Mouse (Mus musculus) spleen, adult 2 months (tissue): ENCODE data around the gene Tent4b. TPM values are rescaled to one million over a fixed set of nuclear protein-coding genes. Genes with fewer than 3 reads are reported as not detected.
A peak's percentile ranks its signal among the peaks of the same experiment; 100 is the strongest.

Experiments
- DNase-seq, 2 experiments: peaks; one replicate each; pipeline versions ENCODE4 v3.0.0 to v3.0.0-alpha.2; 2012 to 2021; ENCODE audit warnings: low spot score in 2 of 2, low read depth in 1 of 2
- H3K27ac ChIP-seq: fragments of 200-500 bp; 2 replicates; pipeline ENCODE4 v1.5.1; 2012; ENCODE audit warnings: low read length, inconsistent platforms; ENCODE audit not compliant: insufficient read depth
- H3K27me3 ChIP-seq: fragments of 200-500 bp; 2 replicates; pipeline ENCODE4 v1.6.1; 2012; ENCODE audit warnings: mild to moderate bottlenecking, moderate library complexity, low read length, inconsistent platforms; ENCODE audit not compliant: control insufficient read depth, insufficient read depth
- H3K36me3 ChIP-seq: fragments of 200-500 bp; 2 replicates; pipeline ENCODE4 v1.6.1; 2012; ENCODE audit warnings: mild to moderate bottlenecking, low read length, inconsistent platforms; ENCODE audit not compliant: control insufficient read depth, insufficient read depth
- H3K4me1 ChIP-seq: fragments of 200-500 bp; 2 replicates; pipeline ENCODE4 v1.6.1; 2011; ENCODE audit warnings: inconsistent platforms; ENCODE audit not compliant: control insufficient read depth, insufficient read depth, insufficient read length
- H3K4me3 ChIP-seq: fragments of 200-500 bp; 2 replicates; pipeline ENCODE4 v1.5.1; 2011; ENCODE audit warnings: mild to moderate bottlenecking, inconsistent platforms; ENCODE audit not compliant: insufficient read depth, insufficient read length; ENCODE audit errors: extremely low read depth
- CTCF ChIP-seq: fragments of 200-500 bp; IDR thresholded peaks from 2 replicates; pipeline ENCODE4 v1.5.1; 2011; ENCODE audit warnings: mild to moderate bottlenecking, inconsistent platforms; ENCODE audit not compliant: insufficient read depth, insufficient read length, insufficient replicate concordance; ENCODE audit errors: extremely low read depth
- POLR2A ChIP-seq: fragments of 200-500 bp; IDR thresholded peaks from 2 replicates; pipeline ENCODE4 v1.6.1; 2011; ENCODE audit warnings: low read depth, low read length, inconsistent platforms
- WGBS: fragments of 180-500 bp; shearing (Covaris S2); methylation state at CpG from one replicate; pipeline ENCODE4 v1.1.7; 2018; 5-methylcytosine and 5-hydroxymethylcytosine counted together
- polyA plus RNA-seq: library from polyadenylated mRNA; depleted of rRNA; stranded (reverse); fragments of >200 nt; gene quantifications from 2 replicates; pipeline ENCODE4 v1.2.3, GENCODE M21; 2012; rRNA removed

Tent4b gene
- polyA plus RNA-seq, 1 experiment = 15.3 TPM

DNA sequence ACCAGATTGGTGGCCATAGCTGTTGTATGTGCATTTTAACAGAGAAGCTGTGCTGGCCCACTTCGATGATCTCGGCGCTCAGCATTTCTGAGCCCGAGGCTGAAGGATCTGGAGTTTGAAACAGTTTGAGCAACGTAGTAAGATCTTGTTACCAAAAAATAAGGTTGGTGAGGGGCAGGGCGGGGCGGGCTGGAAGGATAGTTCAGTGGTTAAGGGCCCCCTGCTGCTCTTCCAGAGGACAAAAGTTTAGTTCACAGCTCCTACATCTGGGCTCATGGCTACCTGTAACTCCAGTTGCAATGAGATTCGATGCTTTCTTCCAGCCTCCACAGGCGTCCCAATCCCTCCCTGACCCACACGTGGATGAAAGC is 99.7 kb downstream of the Tent4b start:
- no peaks in the 10 kb centered on the region for H3K27me3 ChIP-seq
- H3K36me3 ChIP-seq = peaks cover 34% of the 10 kb centered on the region
- TF ChIP-seq POLR2A (no peak), CTCF (no peak)
- 0 out of 2 replicates have a peak overlapping the region, but pooled peaks have one; percentile 43 for H3K27ac ChIP-seq
- DNase-seq = no peak
- WGBS = 87% methylated on average over 10 of the region's 10 CpGs
- H3K4me3 ChIP-seq = no peak overlapping the region
- H3K4me1 ChIP-seq = peaks cover 43% of the 10 kb centered on the region; the same call in 1 of the 2 replicates

DNA sequence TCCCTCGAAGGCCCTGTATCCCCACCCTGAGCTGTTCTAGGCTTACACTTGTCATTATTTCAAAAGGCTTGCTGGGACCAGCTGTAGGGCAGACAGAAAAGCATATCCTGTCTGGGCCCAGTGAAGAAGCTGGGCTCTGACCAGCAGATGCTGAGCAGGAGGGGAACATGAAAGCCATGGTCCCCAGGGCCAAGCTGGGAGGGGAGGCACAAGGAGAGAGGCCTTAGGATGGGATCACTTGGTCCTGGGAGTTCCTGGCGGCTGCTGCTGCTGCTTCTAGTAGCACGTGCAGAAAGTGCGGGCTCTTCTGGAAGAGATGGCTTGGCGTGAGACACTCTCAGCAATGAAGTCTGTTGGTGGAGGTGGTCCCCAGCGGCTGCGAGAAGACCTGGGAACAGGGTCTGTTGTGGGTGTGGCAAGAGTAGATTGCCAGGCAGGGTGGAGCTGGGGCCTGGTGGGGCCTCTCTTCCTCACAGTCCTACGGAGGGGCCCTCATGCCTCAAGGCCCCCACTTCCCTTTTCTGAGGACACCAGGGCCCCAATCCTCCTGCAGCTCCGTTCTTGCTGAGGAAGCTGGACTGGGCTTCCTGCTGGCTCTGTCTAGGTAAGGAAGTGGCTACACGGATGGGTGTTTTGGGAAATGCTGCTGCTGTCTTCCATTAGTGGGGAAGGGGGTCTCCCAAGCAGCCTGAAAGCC is 101.0 kb downstream of the Tent4b start:
- Histone ChIP-seq H3K4me3 (no peak overlapping the region), H3K36me3 (peaks cover 35% of the 10 kb centered on the region), H3K27me3 (no peaks in the 10 kb centered on the region), H3K4me1 (peaks cover 36% of the 10 kb centered on the region; the same call in 1 of the 2 replicates), H3K27ac (peak overlapping the region; percentile 64)
- WGBS = 20% methylated on average over 10 of the region's 10 CpGs
- DNase-seq = peak in 1 of 2 experiments; percentile 42
- TF ChIP-seq POLR2A = no peak
- no peak for TF ChIP-seq CTCF

DNA sequence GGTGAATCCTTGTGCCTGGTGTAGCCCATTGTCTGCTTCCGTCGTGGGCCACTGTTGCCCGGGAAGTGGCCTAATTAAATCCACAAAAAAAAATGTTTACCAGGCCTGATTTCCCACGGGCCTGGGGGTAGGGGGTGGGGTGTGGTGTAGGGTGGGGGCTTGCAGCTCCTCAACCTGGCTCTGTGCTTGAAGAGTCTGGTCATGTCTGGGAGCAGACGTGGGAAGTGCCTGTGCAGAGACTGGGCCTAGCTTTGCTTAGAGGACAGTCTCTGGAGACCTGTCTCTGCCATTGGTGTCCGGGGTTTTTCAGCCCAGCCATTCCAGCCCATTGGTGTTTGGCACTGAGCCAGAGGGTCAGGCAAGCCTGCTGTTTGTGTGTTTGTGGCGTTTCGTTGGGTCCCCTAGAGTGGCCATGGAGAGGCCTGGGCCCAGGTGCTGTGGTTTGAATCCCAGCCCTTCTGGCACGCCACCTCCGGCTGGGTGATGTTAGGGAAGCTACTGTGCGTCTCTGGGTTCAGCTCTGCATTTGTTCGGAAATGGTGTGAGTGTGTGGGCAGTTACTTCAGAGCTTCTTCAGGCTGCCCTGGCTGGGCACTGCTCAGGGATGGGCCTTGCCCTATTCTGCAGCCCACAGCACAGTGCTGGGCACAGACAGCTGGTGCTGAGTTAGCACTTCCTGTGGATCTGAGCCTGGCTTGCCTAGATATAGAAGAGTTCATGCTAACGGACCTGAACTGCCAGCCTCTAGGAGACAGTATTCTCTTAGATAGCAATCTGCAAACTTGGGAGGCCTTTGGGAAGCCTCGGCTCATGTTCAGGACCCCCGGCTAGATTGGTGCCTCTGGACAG is 102.8 kb downstream of the Tent4b start:
- 81% methylated on average over 15 of the region's 15 CpGs for WGBS
- Histone ChIP-seq H3K36me3 (peaks cover 31% of the 10 kb centered on the region), H3K4me1 (peaks cover 44% of the 10 kb centered on the region; the same call in 1 of the 2 replicates), H3K27me3 (no peaks in the 10 kb centered on the region), H3K27ac (no peak overlapping the region), H3K4me3 (no peak overlapping the region)
- DNase-seq = no peak
- TF ChIP-seq CTCF (no peak), POLR2A (no peak)

DNA sequence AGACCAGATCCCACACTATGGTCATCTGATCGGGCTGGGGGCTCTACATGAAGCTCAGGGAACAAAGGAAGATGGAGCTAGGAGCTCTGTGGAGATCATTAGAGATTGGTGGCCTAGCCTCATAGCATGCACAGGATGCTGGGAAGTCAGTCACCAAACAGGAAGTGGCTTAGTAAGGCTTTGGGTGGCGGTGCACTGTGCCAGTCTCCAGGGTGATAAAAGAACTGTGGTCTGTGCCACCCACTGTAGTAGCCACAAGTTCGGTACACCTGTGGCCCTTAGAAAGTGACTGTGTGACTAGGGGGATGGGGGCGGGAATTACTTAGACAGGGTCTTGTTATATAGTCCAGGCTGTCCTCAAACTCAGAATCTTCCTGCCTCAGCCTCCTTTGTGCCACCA is 106.8 kb downstream of the Tent4b start:
- Histone ChIP-seq H3K36me3 (peaks cover 27% of the 10 kb centered on the region), H3K4me3 (no peak overlapping the region), H3K4me1 (peaks cover 44% of the 10 kb centered on the region; the same call in 1 of the 2 replicates), H3K27me3 (no peaks in the 10 kb centered on the region), H3K27ac (peak overlapping the region; percentile 62)
- DNase-seq = peak in 1 of 2 experiments; percentile 50
- WGBS = 44% methylated on average over 4 of the region's 4 CpGs
- TF ChIP-seq POLR2A = no peak

DNA sequence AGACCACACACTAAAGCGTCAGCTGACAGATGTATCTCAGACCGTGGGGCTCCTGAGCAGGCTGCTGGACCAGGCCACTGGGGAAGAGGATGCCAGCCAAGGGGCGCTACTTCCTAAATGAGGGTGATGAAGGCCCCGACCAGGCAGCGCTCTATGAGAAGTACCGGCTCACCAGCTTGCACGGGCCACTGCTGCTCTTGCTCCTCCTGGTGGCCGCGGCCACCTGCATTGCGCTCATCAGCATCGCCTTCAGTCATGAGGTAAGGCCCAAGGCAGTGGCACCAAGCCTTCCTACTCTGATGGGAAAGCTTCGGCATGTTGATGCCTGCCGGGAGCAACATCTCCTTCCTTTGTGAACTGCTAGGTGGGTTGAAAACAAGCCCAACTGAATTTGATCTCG is 107.5 kb downstream of the Tent4b start:
- Histone ChIP-seq H3K27me3 (no peaks in the 10 kb centered on the region), H3K4me3 (no peak overlapping the region), H3K36me3 (peaks cover 29% of the 10 kb centered on the region), H3K4me1 (peaks cover 43% of the 10 kb centered on the region; the same call in 1 of the 2 replicates), H3K27ac (peak overlapping the region; percentile 52; the same call in 1 of the 2 replicates)
- no peak for TF ChIP-seq POLR2A
- TF ChIP-seq CTCF = peak; percentile 35; the same call in 1 of the 2 replicates
- 78% methylated on average over 14 of the region's 14 CpGs for WGBS
- peak in 1 of 2 experiments; percentile 28 for DNase-seq

DNA sequence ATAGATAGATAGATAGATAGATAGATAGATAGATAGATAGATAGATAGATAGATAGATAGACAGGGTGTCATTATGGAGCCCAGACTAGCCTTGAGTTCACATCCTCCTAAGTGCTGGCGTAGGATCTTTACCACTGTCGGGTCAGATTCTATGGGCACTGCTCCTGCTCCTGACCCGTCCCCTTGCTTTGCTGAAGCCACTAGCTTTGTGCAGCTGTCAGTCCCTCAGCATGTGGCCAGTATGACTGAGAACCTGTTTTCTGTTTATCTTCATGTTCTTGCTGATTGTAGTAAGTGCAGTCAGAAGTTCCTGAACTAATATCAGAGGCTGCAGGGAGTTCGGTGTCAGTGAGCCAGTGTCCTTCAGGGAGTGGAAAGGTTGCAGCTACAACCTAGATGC is 108.7 kb downstream of the Tent4b start:
- DNase-seq = no peak
- Histone ChIP-seq H3K36me3 (peaks cover 33% of the 10 kb centered on the region), H3K4me3 (no peak overlapping the region), H3K27me3 (no peaks in the 10 kb centered on the region), H3K27ac (0 out of 2 replicates have a peak overlapping the region, but pooled peaks have one; percentile 69), H3K4me1 (peaks cover 36% of the 10 kb centered on the region; the same call in 1 of the 2 replicates)
- WGBS = 95% methylated on average over 4 of the region's 4 CpGs
- TF ChIP-seq POLR2A (no peak), CTCF (no peak)

Other genes starting within 250 kb of the Tent4b start
- gene Zfp423, start 239.6 kb upstream of the Tent4b start, polyA plus RNA-seq = 4.6 and 5.3 TPM in 2 replicates
- 6.0 and 7.3 TPM in 2 replicates for gene Cnep1r1, start 80.4 kb upstream of the Tent4b start, polyA plus RNA-seq
- 8.9 and 9.5 TPM in 2 replicates for gene Heatr3, start 61.4 kb upstream of the Tent4b start, polyA plus RNA-seq
- 76.9 and 98.6 TPM in 2 replicates for gene Adcy7, start 73.2 kb downstream of the Tent4b start, polyA plus RNA-seq
- gene Brd7, start 163.0 kb downstream of the Tent4b start, polyA plus RNA-seq = 9.2 and 13.0 TPM in 2 replicates